Mouse (Mus musculus): ENCODE measurements at regions not wholly inside any gene's neighbourhood (a gene's known extent, or its start where the extent isn't known, plus 50 kb on each side); places are given as distances from the start of the nearest gene placed in this dataset.

DNA sequence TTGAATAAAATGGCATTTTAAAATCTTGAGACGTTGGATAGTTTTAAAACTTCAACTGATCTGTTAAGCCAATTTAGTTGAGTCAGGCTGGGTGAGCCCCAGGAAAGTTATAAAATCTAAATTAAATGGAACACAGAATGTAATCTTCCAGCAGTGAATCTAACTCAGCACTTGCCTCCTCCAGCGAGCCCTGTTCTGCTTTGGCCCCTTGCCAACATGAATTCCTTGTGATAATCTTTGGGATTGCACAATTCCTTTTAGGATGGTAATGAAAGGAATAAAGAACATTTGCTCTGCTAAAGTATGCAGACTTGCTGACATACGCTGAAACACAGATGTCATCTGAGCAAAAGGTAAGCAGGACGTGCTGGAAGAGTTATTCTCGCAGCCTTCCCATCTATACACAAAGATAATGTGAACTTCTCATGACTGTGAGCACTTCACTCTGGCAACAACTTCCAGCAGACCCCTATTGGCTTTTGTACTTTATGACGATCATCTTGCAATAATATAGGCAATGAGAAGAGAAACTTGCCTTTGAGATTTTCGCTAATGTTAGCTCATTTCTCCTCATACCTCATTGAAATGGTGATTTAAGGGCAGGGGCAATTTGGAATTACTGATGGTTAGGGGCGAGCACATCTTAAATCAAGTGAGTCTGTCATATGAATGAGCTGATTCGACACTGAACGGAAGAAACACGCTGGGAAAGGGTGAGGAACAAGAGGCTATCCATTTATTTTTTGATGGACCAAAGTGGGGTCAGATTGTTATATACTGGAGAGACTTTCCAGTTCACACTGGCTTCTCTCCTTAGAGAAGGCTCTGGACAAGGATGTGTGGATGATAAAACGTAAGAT is 216.3 kb upstream of the Pdzrn3 start:
- TF ChIP-seq CTCF (IDR thresholded peaks at IDR 0.05; ENCODE audit: control insufficient read depth, insufficient read depth, insufficient read length) (no peak), CEBPB (IDR thresholded peaks at IDR 0.05; ENCODE audit: low read depth) (no peak), USF1 (IDR thresholded peaks at IDR 0.05; ENCODE audit: low read depth) (no peak), MYOD1 (IDR thresholded peaks at IDR 0.05; ENCODE audit: control insufficient read depth, insufficient read length, low read depth) (no peak), MYOG (IDR thresholded peaks at IDR 0.05; ENCODE audit: control insufficient read depth, extremely low read depth, insufficient read length) (no peak), MAX (IDR thresholded peaks at IDR 0.05) (no peak), FOSL1 (IDR thresholded peaks at IDR 0.05; ENCODE audit: insufficient read depth, low read length, poor library complexity, severe bottlenecking) (no peak)
